Mouse (Mus musculus): Measurements from ENCODE around the gene Mrps6. TPM values are rescaled to one million over a fixed set of nuclear protein-coding genes. Genes with fewer than 3 reads are reported as not detected.

The Mrps6 gene
- polyA plus RNA-seq, 1 experiment: 22.4 TPM

DNA sequence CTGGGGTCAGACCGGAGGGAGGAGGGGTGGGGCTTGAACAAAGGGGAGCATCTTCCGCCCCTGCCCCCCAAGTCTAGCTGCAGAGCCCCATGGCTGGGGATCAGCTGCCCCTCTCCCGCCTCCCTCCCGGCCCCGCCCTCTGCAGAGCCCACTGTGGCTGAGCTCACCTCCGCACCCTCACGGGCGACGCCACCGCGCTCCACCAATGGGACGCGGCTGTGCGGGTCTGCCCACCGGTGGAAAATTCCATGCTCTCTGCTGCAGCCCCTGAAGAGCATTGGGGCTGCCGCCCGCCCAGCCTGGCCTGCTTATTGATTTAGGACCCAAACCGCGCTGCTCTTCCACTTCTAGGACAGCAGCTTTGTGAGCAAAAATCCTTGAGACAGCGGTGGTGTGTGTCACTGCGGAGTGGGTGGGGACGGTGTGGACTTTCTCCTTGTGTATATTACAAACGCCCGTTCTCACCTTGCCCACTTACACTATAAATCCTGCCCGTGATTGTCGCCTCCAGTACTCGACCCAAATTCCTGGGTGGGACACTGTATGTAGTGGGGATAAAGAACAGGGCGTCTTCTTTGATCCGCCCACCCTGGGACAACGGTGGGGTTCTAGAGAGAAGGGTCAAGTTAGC is 100.5 kb downstream of the Mrps6 start:
- peak; percentile 46 for DNase-seq (ENCODE audit: low read depth, low spot score)
- WGBS: 3% methylated on average over 30 of the region's 30 CpGs

DNA sequence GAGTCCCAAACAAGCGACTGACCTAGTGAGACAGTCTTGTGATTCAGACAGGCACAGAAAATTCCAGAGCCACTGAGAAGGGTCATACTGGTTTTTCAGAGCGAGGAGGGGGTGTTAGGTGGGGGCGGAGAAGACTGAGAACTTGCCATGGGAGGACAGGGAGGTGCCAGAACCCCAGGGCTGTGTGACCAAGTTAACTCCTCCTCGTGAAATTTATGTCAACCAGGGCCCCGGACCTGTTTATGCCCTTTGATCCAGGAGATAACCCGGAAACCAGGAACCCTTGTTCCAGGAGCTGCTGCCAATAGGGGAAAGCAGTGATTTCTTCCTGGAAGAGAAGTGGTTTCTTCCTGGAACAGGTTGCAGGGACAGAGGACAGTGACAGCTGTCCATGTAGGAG is 101.0 kb downstream of the Mrps6 start:
- DNase-seq (ENCODE audit: low read depth, low spot score): peak; percentile 47

More for the DNA sequence above, 101.0 kb downstream of the Mrps6 start:
- 14% methylated on average over 6 of the region's 6 CpGs for WGBS

Other genes with a start within 250 kb of the Mrps6 start
- not detected in 2 replicates for gene Gm49711, start within 50 bp of the Mrps6 start, polyA plus RNA-seq (2012; rRNA removed)
- gene Slc5a3, start 52 bp downstream of the Mrps6 start, polyA plus RNA-seq (2012; rRNA removed): 0.64 and 0.84 TPM in 2 replicates
- not detected in 2 replicates for gene Kcne2, start 234.1 kb downstream of the Mrps6 start, polyA plus RNA-seq (2012; rRNA removed)
- 21.2 and 24.0 TPM in 2 replicates for gene Smim11, start 243.0 kb downstream of the Mrps6 start, polyA plus RNA-seq (2012; rRNA removed)